Mouse (Mus musculus) liver, adult 10 weeks (tissue): ENCODE results near the gene Tbc1d2. TPM values are rescaled to one million over a fixed set of nuclear protein-coding genes. Genes with fewer than 3 reads are reported as not detected.

Source experiments
- polyA plus RNA-seq: library from polyadenylated mRNA; stranded (reverse); fragments of 350-450 nt; fragmentation: Illumina TruSeq; extraction: RNeasy Lipid Tissue Mini Kit (QIAGEN cat#74804); gene quantifications from one replicate; pipeline ENCODE4 v1.2.3, GENCODE M21; 2014; ENCODE audit warnings: low read depth, low replicate concordance

Tbc1d2 gene
- polyA plus RNA-seq = not detected

DNA sequence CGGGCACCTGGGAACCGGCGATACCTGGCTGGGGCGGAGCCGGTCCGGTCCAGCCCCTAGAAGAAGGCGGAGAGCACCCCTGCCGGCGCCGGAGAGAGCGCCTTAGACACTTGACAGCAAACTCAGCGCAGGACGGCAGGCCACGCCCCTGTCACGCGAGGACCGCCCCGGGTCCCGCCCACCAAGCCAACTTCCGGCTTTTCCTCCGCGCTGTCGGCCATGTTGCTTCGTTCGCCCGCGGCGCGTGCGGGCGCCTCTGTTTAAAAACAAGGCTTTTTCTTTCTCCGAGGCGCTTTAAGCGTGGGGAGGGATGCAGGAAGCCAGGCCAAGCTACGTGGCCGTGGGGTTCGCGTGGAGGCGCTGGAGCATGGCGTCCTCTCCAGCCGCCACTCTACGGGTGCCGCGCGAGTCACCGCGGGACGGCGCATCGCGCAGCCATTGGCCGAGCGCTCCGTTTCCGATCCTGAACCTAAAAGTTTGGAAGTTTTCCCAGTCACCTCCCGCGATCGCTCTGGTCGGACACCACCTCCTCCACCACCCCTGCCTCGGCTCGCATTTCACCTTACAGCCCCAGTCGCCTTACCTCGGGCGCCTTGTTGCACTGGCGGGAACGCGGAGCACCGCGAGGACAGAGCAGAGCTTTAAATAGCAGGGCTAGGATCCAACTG, at the start of gene Tbc1d2:
Gene Tbc1d2, minus strand, starts transcription at position 124 of the 668 bp plus-strand sequence.

DNA sequence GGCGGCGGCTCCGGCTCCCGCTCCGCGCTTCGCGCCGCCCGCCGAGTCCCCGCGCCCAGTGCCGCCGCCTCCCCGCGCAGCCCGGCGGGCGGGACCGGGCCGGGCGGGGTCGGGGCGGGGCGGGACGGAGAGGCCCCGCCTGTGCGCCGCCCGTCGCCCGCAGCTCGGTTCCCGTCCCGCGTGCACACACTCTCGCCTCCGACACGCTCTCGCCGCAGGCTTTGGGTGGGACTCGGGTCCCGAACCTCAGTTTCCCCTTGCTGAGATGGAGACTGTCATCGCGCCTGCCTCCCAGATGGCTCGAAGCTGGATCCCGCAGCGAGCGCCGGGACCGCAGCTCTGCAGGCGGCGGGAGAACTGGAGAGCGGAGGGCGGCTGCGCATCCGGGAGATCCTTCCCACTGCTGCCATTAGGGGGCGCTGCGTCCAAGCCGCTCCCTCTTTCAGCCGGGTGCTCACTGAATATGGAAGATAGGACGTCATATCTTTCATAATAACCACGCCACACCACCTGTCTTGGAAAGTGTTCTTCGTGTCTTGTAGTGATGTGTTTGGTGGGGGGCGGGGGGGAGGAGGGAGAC, 48.1 kb downstream of the Tbc1d2 start, which contains the start of gene Coro2a:
Gene Coro2a, minus strand, starts transcription at position 359 of the 580 bp plus-strand sequence.

Other genes with a start within 250 kb of the Tbc1d2 start
- gene Hemgn, start 236.7 kb downstream of the Tbc1d2 start, polyA plus RNA-seq = not detected
- 82.9 TPM for gene Anp32b, start 199.3 kb downstream of the Tbc1d2 start, polyA plus RNA-seq
- 4.4 TPM for gene Nans, start 161.0 kb downstream of the Tbc1d2 start, polyA plus RNA-seq
- 29.6 TPM for gene Trim14, start 114.1 kb downstream of the Tbc1d2 start, polyA plus RNA-seq
- gene Coro2a, start 48.0 kb downstream of the Tbc1d2 start, polyA plus RNA-seq = 0.45 TPM